Mouse (Mus musculus): ENCODE measurements around the gene Rab7b. TPM values are rescaled to one million over a fixed set of nuclear protein-coding genes. Genes with fewer than 3 reads are reported as not detected.

Gene Rab7b
- polyA plus RNA-seq, 1 experiment = 4.1 TPM

DNA sequence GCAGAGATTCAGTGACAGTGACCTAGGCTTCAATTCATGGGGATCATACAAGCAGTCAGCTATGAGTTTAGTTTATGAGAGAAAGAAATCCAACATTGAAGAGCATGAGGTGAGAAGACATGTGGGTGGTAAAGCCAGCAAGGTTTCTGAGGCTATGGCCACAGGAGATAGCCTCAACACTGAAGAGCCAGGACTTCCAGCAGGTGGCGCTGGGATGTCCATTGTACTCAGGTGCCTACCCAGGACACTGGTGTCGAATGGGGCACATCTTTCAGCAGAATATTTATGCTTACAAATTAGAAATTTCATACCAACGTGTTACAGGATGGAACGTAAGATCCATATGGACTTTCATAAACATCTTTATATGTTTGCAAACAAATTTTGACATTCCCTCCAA lies 19.8 kb downstream of the Rab7b start:
- Histone ChIP-seq H3K36me3 (ENCODE audit: control insufficient read depth, insufficient read depth) (no peaks in the 10 kb centered on the region), H3K4me3 (ENCODE audit: insufficient read depth, poor library complexity, severe bottlenecking) (no peak overlapping the region), H3ac (ENCODE audit: control insufficient read depth, insufficient read length, low read depth) (no peak overlapping the region), H3K79me2 (ENCODE audit: control insufficient read depth, insufficient read depth) (no peaks in the 10 kb centered on the region), H3K27me3 (ENCODE audit: control insufficient read depth, insufficient read depth, insufficient read length) (no peaks in the 10 kb centered on the region), H3K79me3 (ENCODE audit: low read depth) (no peaks in the 10 kb centered on the region)
- TF ChIP-seq MAX (IDR thresholded peaks at IDR 0.05) = no peak
- TF ChIP-seq CTCF (IDR thresholded peaks at IDR 0.05; ENCODE audit: control insufficient read depth, insufficient read depth, insufficient read length) = peak; percentile 63
- TF ChIP-seq USF1 (IDR thresholded peaks at IDR 0.05; ENCODE audit: low read depth) = no peak
- no peak for TF ChIP-seq MYOD1 (IDR thresholded peaks at IDR 0.05; ENCODE audit: control insufficient read depth, insufficient read length, low read depth)

DNA sequence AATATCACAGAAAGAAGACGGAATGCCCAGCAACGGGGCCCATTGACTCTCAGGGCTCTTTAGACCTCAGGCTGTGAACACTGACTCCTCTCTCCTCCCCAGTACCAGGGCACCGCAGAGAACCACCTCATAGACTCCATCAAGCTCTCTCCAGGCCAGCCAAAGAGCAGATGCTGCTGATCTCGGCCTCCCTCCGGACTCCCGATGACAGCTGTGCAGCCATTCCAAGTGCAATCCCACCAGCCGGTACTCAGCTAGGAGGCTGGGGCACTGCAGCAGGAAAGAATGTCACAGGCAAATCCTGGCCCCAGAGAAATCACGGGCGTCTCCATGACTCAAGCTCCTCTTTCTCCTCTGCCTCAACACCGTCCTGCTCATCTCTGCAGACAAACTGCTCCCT lies 23.0 kb downstream of the Rab7b start:
- H3K4me3 ChIP-seq (ENCODE audit: insufficient read depth, poor library complexity, severe bottlenecking) = no peak overlapping the region
- H3K79me2 ChIP-seq (ENCODE audit: control insufficient read depth, insufficient read depth) = no peaks in the 10 kb centered on the region
- no peaks in the 10 kb centered on the region for H3K79me3 ChIP-seq (ENCODE audit: low read depth)
- TF ChIP-seq MYOG (IDR thresholded peaks at IDR 0.05; ENCODE audit: control insufficient read depth, extremely low read depth, insufficient read length) (no peak), CTCF (IDR thresholded peaks at IDR 0.05; ENCODE audit: control insufficient read depth, insufficient read depth, insufficient read length) (no peak)
- no peaks in the 10 kb centered on the region for H3K27me3 ChIP-seq (ENCODE audit: control insufficient read depth, insufficient read depth, insufficient read length)
- H3ac ChIP-seq (ENCODE audit: control insufficient read depth, insufficient read length, low read depth) = no peak overlapping the region
- no peaks in the 10 kb centered on the region for H3K36me3 ChIP-seq (ENCODE audit: control insufficient read depth, insufficient read depth)

DNA sequence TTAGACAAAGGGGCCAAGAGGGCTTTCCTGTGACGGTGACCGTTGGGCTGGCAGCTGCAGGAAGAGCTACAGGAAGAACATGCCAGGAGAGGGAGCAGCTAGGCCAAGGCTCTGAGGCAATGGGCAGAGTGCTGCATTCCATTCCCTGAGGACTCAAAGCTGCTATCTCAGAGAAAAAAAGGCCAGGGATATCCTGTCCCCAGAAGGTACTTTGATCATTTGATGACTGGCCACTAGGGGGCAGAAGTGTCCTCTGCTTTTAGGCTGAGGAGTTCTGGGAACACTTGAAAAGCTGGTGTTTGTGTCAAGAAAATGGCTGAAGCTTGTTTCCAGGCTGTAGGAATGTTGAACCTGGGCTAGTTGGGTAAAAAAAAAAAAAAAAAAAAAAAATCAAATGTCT lies 23.9 kb downstream of the Rab7b start:
- peak; percentile 32 for TF ChIP-seq CTCF (IDR thresholded peaks at IDR 0.05; ENCODE audit: control insufficient read depth, insufficient read depth, insufficient read length)
- no peak for TF ChIP-seq FOSL1 (IDR thresholded peaks at IDR 0.05; ENCODE audit: insufficient read depth, low read length, poor library complexity, severe bottlenecking)
- H3K79me3 ChIP-seq (ENCODE audit: low read depth) = no peaks in the 10 kb centered on the region
- H3K4me3 ChIP-seq (ENCODE audit: insufficient read depth, poor library complexity, severe bottlenecking) = no peak overlapping the region
- H3K27me3 ChIP-seq (ENCODE audit: control insufficient read depth, insufficient read depth, insufficient read length) = no peaks in the 10 kb centered on the region
- H3ac ChIP-seq (ENCODE audit: control insufficient read depth, insufficient read length, low read depth) = no peak overlapping the region
- H3K79me2 ChIP-seq (ENCODE audit: control insufficient read depth, insufficient read depth) = no peaks in the 10 kb centered on the region
- no peaks in the 10 kb centered on the region for H3K36me3 ChIP-seq (ENCODE audit: control insufficient read depth, insufficient read depth)

DNA sequence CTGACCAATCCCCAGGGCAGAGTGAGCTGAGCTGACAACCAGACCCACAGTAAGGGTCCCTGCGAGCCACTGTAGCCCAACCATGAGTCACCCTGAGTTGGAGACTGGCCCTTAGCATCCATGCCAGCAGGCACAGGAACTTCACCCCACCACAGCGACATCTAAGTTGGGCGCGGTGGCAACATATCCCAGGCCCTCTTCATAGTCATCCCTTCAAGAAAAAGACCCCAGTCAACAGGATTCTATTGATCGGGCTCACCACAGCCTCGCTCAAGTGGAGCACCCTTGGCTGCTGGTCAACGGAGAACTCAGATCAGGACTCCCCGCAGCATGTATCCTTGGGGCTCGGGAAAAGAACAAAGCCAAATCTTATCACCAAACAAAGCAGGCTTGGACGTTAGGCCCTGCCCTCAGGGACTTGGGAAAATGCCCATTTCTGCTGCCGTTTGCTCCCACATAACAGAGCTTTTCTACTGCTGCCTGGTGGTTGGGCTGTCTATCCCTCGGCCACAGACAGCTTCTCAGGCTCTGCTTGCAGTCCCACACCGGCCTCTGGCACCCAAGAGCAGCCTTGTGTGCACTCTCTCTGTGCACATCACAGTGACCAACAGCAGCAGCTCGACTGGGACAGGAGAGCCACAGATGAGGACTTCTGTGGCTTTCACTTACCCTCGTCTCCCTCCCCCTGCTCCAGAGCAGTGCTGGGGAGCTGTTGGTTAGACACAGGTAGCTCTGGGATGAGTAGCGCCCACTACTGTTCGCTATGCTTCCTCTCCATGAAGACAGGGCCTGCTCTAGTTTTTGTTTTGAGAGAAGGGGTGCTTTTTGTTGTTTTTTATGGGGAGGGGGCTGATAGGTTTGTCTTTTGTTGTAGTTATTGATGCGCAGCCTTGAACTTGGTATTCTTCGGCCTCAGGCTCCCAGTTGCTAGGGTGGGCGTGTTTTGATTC lies 26.2 kb downstream of the Rab7b start:
- no peak for TF ChIP-seq MAX (IDR thresholded peaks at IDR 0.05)
- TF ChIP-seq MYOG (IDR thresholded peaks at IDR 0.05; ENCODE audit: control insufficient read depth, extremely low read depth, insufficient read length) = no peak
- TF ChIP-seq USF1 (IDR thresholded peaks at IDR 0.05; ENCODE audit: low read depth) = no peak
- no peak for TF ChIP-seq CEBPB (IDR thresholded peaks at IDR 0.05; ENCODE audit: low read depth)
- TF ChIP-seq MYOD1 (IDR thresholded peaks at IDR 0.05; ENCODE audit: control insufficient read depth, insufficient read length, low read depth) = no peak
- TF ChIP-seq CTCF (IDR thresholded peaks at IDR 0.05; ENCODE audit: control insufficient read depth, insufficient read depth, insufficient read length) = no peak
- no peak for TF ChIP-seq FOSL1 (IDR thresholded peaks at IDR 0.05; ENCODE audit: insufficient read depth, low read length, poor library complexity, severe bottlenecking)
- Histone ChIP-seq H3K79me2 (ENCODE audit: control insufficient read depth, insufficient read depth) (no peaks in the 10 kb centered on the region), H3K4me3 (ENCODE audit: insufficient read depth, poor library complexity, severe bottlenecking) (no peak overlapping the region), H3K36me3 (ENCODE audit: control insufficient read depth, insufficient read depth) (no peaks in the 10 kb centered on the region), H3K79me3 (ENCODE audit: low read depth) (no peaks in the 10 kb centered on the region), H3ac (ENCODE audit: control insufficient read depth, insufficient read length, low read depth) (no peak overlapping the region), H3K27me3 (ENCODE audit: control insufficient read depth, insufficient read depth, insufficient read length) (no peaks in the 10 kb centered on the region)

DNA sequence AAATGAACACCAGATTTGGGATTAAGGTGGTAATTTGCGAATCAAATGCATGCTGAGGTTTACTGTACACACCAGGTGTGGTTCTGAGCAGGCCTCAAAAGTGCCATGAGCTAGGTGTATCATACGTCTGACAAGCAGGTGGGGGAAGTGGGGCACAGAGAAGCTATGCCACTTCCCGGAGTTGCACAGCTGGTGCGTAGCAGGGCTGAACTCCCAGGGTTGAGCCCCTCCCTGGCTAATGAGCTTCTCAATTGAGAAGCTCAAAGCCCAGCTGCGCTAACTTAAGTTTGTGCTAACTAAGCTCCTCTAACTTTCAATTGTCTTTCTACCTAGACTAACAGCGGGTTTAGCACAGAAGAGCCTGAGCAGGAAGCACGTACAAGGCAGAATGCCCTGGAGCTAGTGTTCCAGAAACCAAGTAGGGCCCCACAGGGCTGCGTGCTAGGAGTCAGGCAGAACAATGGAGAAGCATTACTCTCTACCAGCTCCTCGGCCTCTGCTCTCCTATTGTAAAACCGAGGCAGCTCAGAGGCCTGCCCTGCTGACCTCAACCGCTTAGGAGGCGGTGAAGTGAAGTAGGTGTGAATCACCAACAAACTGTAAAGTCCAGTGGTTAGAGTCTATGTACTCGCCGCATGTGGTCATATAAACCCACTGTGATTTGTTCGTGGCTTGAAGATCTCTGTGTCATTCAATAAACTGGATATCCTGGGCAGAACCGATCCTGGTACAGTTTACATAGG lies 30.6 kb downstream of the Rab7b start:
- H3ac ChIP-seq (ENCODE audit: control insufficient read depth, insufficient read length, low read depth) = no peak overlapping the region
- H3K79me2 ChIP-seq (ENCODE audit: control insufficient read depth, insufficient read depth) = no peaks in the 10 kb centered on the region
- no peak overlapping the region for H3K4me3 ChIP-seq (ENCODE audit: insufficient read depth, poor library complexity, severe bottlenecking)
- TF ChIP-seq MYOG (IDR thresholded peaks at IDR 0.05; ENCODE audit: control insufficient read depth, extremely low read depth, insufficient read length) (no peak), CEBPB (IDR thresholded peaks at IDR 0.05; ENCODE audit: low read depth) (no peak), USF1 (IDR thresholded peaks at IDR 0.05; ENCODE audit: low read depth) (no peak), CTCF (IDR thresholded peaks at IDR 0.05; ENCODE audit: control insufficient read depth, insufficient read depth, insufficient read length) (no peak), MAX (IDR thresholded peaks at IDR 0.05) (no peak), MYOD1 (IDR thresholded peaks at IDR 0.05; ENCODE audit: control insufficient read depth, insufficient read length, low read depth) (no peak), FOSL1 (IDR thresholded peaks at IDR 0.05; ENCODE audit: insufficient read depth, low read length, poor library complexity, severe bottlenecking) (no peak)
- H3K36me3 ChIP-seq (ENCODE audit: control insufficient read depth, insufficient read depth) = no peaks in the 10 kb centered on the region
- no peaks in the 10 kb centered on the region for H3K27me3 ChIP-seq (ENCODE audit: control insufficient read depth, insufficient read depth, insufficient read length)
- H3K79me3 ChIP-seq (ENCODE audit: low read depth) = no peaks in the 10 kb centered on the region

DNA sequence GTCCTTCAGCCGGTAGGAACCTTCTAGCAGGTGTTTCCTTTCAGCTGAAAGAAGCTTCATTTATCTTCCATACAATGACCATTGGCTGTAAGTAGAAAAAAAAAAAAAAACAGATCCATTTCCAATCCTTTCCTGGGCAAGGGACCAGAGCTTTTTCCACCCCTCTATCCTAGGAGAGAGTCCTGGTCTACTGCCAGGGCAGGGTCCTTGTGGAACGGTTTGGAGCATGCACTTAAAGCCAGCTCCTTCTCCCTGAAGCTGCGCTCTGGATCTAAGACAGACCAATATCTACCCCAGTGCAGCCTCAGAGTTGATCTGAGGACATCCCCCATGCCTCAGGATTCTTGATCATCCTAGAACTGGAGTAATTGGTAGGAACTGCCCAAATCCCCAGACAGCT lies 33.5 kb downstream of the Rab7b start:
- H3K36me3 ChIP-seq (ENCODE audit: control insufficient read depth, insufficient read depth) = no peaks in the 10 kb centered on the region
- no peaks in the 10 kb centered on the region for H3K79me2 ChIP-seq (ENCODE audit: control insufficient read depth, insufficient read depth)
- H3ac ChIP-seq (ENCODE audit: control insufficient read depth, insufficient read length, low read depth) = no peak overlapping the region
- no peak for TF ChIP-seq FOSL1 (IDR thresholded peaks at IDR 0.05; ENCODE audit: insufficient read depth, low read length, poor library complexity, severe bottlenecking)
- no peak for TF ChIP-seq CTCF (IDR thresholded peaks at IDR 0.05; ENCODE audit: control insufficient read depth, insufficient read depth, insufficient read length)
- no peak for TF ChIP-seq MAX (IDR thresholded peaks at IDR 0.05)
- no peak for TF ChIP-seq MYOG (IDR thresholded peaks at IDR 0.05; ENCODE audit: control insufficient read depth, extremely low read depth, insufficient read length)
- no peak for TF ChIP-seq CEBPB (IDR thresholded peaks at IDR 0.05; ENCODE audit: low read depth)
- TF ChIP-seq MYOD1 (IDR thresholded peaks at IDR 0.05; ENCODE audit: control insufficient read depth, insufficient read length, low read depth) = no peak
- TF ChIP-seq USF1 (IDR thresholded peaks at IDR 0.05; ENCODE audit: low read depth) = no peak
- no peak overlapping the region for H3K4me3 ChIP-seq (ENCODE audit: insufficient read depth, poor library complexity, severe bottlenecking)
- no peaks in the 10 kb centered on the region for H3K79me3 ChIP-seq (ENCODE audit: low read depth)
- no peaks in the 10 kb centered on the region for H3K27me3 ChIP-seq (ENCODE audit: control insufficient read depth, insufficient read depth, insufficient read length)

All from C2C12 (cell line).